In the genomic region with DNA sequence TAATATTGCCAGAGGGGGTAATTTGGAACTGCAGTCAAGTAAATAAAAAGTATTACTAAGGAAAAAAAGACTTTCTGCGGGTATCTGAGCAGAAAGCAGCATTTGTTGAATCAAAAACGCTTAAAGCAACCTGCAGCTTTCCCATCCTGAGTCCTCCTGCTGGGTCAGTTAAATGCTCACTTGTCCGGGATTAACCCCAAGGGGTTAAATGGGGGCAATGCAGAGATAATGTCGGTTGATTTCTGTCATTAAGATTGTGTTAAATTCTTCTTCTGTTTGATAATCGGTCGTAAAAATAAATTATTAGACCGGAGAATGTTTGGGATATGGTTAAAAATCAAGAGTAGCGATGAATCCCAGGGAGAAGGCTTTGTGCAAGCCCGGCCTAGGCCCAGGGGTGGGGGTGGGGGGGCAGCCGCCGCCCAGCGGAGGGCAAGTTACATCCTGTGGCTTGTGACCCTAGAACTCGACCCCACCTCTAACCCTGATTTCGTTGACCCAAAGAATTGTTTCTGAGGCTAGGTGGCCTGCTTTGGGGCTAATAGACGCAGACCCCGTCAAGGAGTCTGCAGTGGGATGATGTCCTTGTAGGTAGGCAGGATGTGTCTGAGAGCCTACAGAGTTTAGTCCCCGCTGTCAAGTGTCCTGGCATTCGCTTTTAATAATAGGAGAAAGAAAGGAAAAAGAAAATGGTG, we compare ENCODE assay signal across 21 mouse cellular contexts. TPM values are rescaled to one million over a fixed set of nuclear protein-coding genes. Genes with fewer than 3 reads are reported as not detected.
DNase-seq lines count a peak whose midpoint lies in the region; ATAC-seq lines count a peak whose summit lies in the region.
"Had no signal": no experiment of that assay in that cellular context is flagged by ENCODE, and none has a peak within 500 bp of the region (broad histone marks: within the 10 kb centered on the region; RNA-seq: fewer than 3 reads in every experiment).

No protein-coding gene starts in this region.

- DNase-seq in embryo, embryonic 9.5 days (ENCODE audit: extremely low spot score): peak; percentile 38
- no peak for DNase-seq in embryo, embryonic 11 days
- peak; percentile 4 for DNase-seq in embryonic facial prominence, embryonic 14.5 days (ENCODE audit: low spot score)
- DNase-seq in neural tube, embryonic 11.5 days (ENCODE audit: low spot score): peak; percentile 24
- DNase-seq in kidney, postnatal 14 days: no peak
- no peak for DNase-seq in ovary, postnatal 14 days (ENCODE audit: low spot score)
- DNase-seq: adrenal gland, adult 8-10 months; cerebellum, adult 11-12 months; cerebellum, postnatal 36 days; gastrocnemius, postnatal 25 days; heart, postnatal 14 days; kidney, adult 8-10 months; lung, adult 18-20 months; thymus, postnatal 25 days had no signal

- no peaks in the 10 kb centered on the region for H3K9me3 ChIP-seq in midbrain, embryonic 12.5 days
- H3K9me3 ChIP-seq in midbrain, embryonic 16.5 days (replicated peaks; ENCODE audit: control insufficient read depth, low read length, poor library complexity, severe bottlenecking): no peaks in the 10 kb centered on the region
- no peaks in the 10 kb centered on the region for H3K9me3 ChIP-seq in embryonic facial prominence, embryonic 14.5 days (ENCODE audit: control insufficient read depth, low read length)
- no peaks in the 10 kb centered on the region for H3K9me3 ChIP-seq in neural tube, embryonic 11.5 days (ENCODE audit: control insufficient read depth, low read length)
- H3K9me3 ChIP-seq: neural tube, embryonic 12.5 days had no signal

- H3K4me2 ChIP-seq in midbrain, embryonic 12.5 days (replicated peaks): peak overlapping the region; percentile 74
- H3K4me2 ChIP-seq in midbrain, embryonic 16.5 days (ENCODE audit: low read length): no peak overlapping the region
- peak overlapping the region; percentile 88 for H3K4me2 ChIP-seq in embryonic facial prominence, embryonic 14.5 days (ENCODE audit: low read depth, low read length)
- no peak overlapping the region for H3K4me2 ChIP-seq in neural tube, embryonic 11.5 days (ENCODE audit: low read depth)

- no peaks in the 10 kb centered on the region for H3K36me3 ChIP-seq in midbrain, embryonic 12.5 days
- no peaks in the 10 kb centered on the region for H3K36me3 ChIP-seq in midbrain, embryonic 16.5 days (ENCODE audit: control insufficient read depth, insufficient read depth, low read length)
- no peaks in the 10 kb centered on the region for H3K36me3 ChIP-seq in embryonic facial prominence, embryonic 14.5 days (ENCODE audit: control insufficient read depth, insufficient read depth, low read length)
- H3K36me3 ChIP-seq in neural tube, embryonic 11.5 days (ENCODE audit: control insufficient read depth, insufficient read depth, low read length): no peaks in the 10 kb centered on the region
- H3K36me3 ChIP-seq: neural tube, embryonic 12.5 days had no signal

- WGBS in midbrain, embryonic 12.5 days: 2% methylated on average over 18 of the region's 18 CpGs
- 2% methylated on average over 18 of the region's 18 CpGs for WGBS in midbrain, embryonic 16.5 days
- 9% methylated on average over 18 of the region's 18 CpGs for WGBS in embryonic facial prominence, embryonic 14.5 days
- WGBS in neural tube, embryonic 11.5 days: 2% methylated on average over 18 of the region's 18 CpGs

- peak overlapping the region; percentile 19; the same call in 1 of the 2 replicates for H3K4me3 ChIP-seq in midbrain, embryonic 12.5 days
- no peak overlapping the region; the same call in 1 of the 2 replicates for H3K4me3 ChIP-seq in midbrain, embryonic 16.5 days (ENCODE audit: low read depth, low read length)
- peak overlapping the region; percentile 13 for H3K4me3 ChIP-seq in embryonic facial prominence, embryonic 14.5 days (ENCODE audit: low read depth, low read length)
- no peak overlapping the region for H3K4me3 ChIP-seq in neural tube, embryonic 11.5 days (ENCODE audit: low read depth, low read length)
- H3K4me3 ChIP-seq: erythroblast, embryonic 14.5 days had no signal

- peaks cover 22% of the 10 kb centered on the region for H3K4me1 ChIP-seq in midbrain, embryonic 12.5 days
- H3K4me1 ChIP-seq in midbrain, embryonic 16.5 days (ENCODE audit: control insufficient read depth, insufficient read depth, low read length): peaks cover 8% of the 10 kb centered on the region
- H3K4me1 ChIP-seq in embryonic facial prominence, embryonic 14.5 days (ENCODE audit: control insufficient read depth, insufficient read depth, low read length): peaks cover 6% of the 10 kb centered on the region; the same call in 1 of the 2 replicates
- peaks cover 5% of the 10 kb centered on the region; the same call in 1 of the 2 replicates for H3K4me1 ChIP-seq in neural tube, embryonic 11.5 days (ENCODE audit: control insufficient read depth, insufficient read depth, low read length)

- peaks cover 91% of the 10 kb centered on the region for H3K27me3 ChIP-seq in midbrain, embryonic 12.5 days
- peaks cover 74% of the 10 kb centered on the region for H3K27me3 ChIP-seq in midbrain, embryonic 16.5 days (ENCODE audit: control insufficient read depth, insufficient read depth, low read depth, low read length)
- H3K27me3 ChIP-seq in embryonic facial prominence, embryonic 14.5 days (replicated peaks; ENCODE audit: control insufficient read depth, insufficient read depth, low read length): peaks cover 96% of the 10 kb centered on the region
- peaks cover 95% of the 10 kb centered on the region for H3K27me3 ChIP-seq in neural tube, embryonic 11.5 days (ENCODE audit: control insufficient read depth, insufficient read depth, low read length)
- H3K27me3 ChIP-seq: CH12.LX had no signal

- no peak overlapping the region for H3K27ac ChIP-seq in midbrain, embryonic 12.5 days (replicated peaks)
- no peak overlapping the region for H3K27ac ChIP-seq in midbrain, embryonic 16.5 days (ENCODE audit: low read length)
- H3K27ac ChIP-seq in embryonic facial prominence, embryonic 14.5 days (replicated peaks; ENCODE audit: low read depth, low read length): no peak overlapping the region
- no peak overlapping the region for H3K27ac ChIP-seq in neural tube, embryonic 11.5 days (ENCODE audit: low read depth, low read length)
- H3K27ac ChIP-seq: hindbrain, postnatal 0 days; neural tube, embryonic 12.5 days had no signal

- no peak overlapping the region for H3K9ac ChIP-seq in midbrain, embryonic 12.5 days (replicated peaks)
- H3K9ac ChIP-seq in midbrain, embryonic 16.5 days (ENCODE audit: low read depth, low read length): no peak overlapping the region
- H3K9ac ChIP-seq in embryonic facial prominence, embryonic 14.5 days (ENCODE audit: low read depth, low read length): peak overlapping the region; percentile 45; the same call in 1 of the 2 replicates
- H3K9ac ChIP-seq in neural tube, embryonic 11.5 days (ENCODE audit: low read length): no peak overlapping the region
- H3K9ac ChIP-seq: neural tube, embryonic 12.5 days had no signal

- ATAC-seq in midbrain, embryonic 12.5 days (ENCODE audit: low FRiP score, low read depth): no peak
- no peak for ATAC-seq in midbrain, embryonic 16.5 days
- no peak for ATAC-seq in embryonic facial prominence, embryonic 14.5 days (ENCODE audit: low read depth)
- no peak for ATAC-seq in neural tube, embryonic 11.5 days (ENCODE audit: insufficient read depth, low FRiP score, low TSS enrichment)

RNA-seq across cellular contexts. Expression of gene Pitx2, which starts 6.0 kb away (rescaled TPM):
- polyA plus RNA-seq in midbrain, embryonic 12.5 days (2016; fragmentation: Nextera tagmentation; extraction: Ambion mirVana): 65.6 and 78.1 TPM in 2 replicates
- polyA plus RNA-seq in midbrain, embryonic 16.5 days (2015; fragmentation: Nextera tagmentation; extraction: Ambion mirVana): 29.0 and 37.9 TPM in 2 replicates
- 37.7 and 38.6 TPM in 2 replicates for polyA plus RNA-seq in embryonic facial prominence, embryonic 14.5 days (2014; fragmentation: Nextera tagmentation; extraction: Ambion mirVana)
- polyA plus RNA-seq in neural tube, embryonic 11.5 days (2014; fragmentation: Nextera tagmentation; extraction: Ambion mirVana): 16.1 and 19.1 TPM in 2 replicates
- polyA plus RNA-seq: erythroblast, embryonic 14.5 days; liver, adult 2 months had no signal

Comparison
In these comparisons a context has a peak if more than half of its experiments do, and no peak if none do; other contexts are left out.
1. DNase-seq: peak in embryo, embryonic 9.5 days (single experiment), embryonic facial prominence, embryonic 14.5 days (single experiment) and neural tube, embryonic 11.5 days (single experiment); none in embryo, embryonic 11 days (single experiment), kidney, postnatal 14 days (single experiment) and ovary, postnatal 14 days (single experiment).
2. H3K4me2 ChIP-seq: peak in midbrain, embryonic 12.5 days (single experiment) and embryonic facial prominence, embryonic 14.5 days (single experiment); none in midbrain, embryonic 16.5 days (single experiment) and neural tube, embryonic 11.5 days (single experiment).
3. H3K4me3 ChIP-seq: peak in midbrain, embryonic 12.5 days (single experiment) and embryonic facial prominence, embryonic 14.5 days (single experiment); none in midbrain, embryonic 16.5 days (single experiment) and neural tube, embryonic 11.5 days (single experiment).